Mouse (Mus musculus): ENCODE data around the gene Ctss.

- TF ChIP-seq CTCF (IDR thresholded peaks at IDR 0.05; ENCODE audit: low read depth, low read length): no peak
- TF ChIP-seq POLR2A (IDR thresholded peaks at IDR 0.05; ENCODE audit: insufficient read depth, low read length): no peak
- no peak for TF ChIP-seq EP300 (IDR thresholded peaks at IDR 0.05; ENCODE audit: insufficient read depth, low read depth, low read length)
Observed at GRCm38 (mm10) chr3:95488679-95489078, 37.9 kb upstream of the Ctss start.

Measured in ES-Bruce4 (cell line).